Mouse (Mus musculus) midbrain, postnatal 0 days (tissue): Measurements from ENCODE around the gene Gstp1. TPM values are rescaled to one million over a fixed set of nuclear protein-coding genes. Genes with fewer than 3 reads are reported as not detected.

Source experiments
- ATAC-seq: fragments of 200-750 bp; cut with Nextera tagmentation; 2 replicates; pipeline ENCODE4 v1.8.0; 2017; ENCODE audit warnings: moderate number of reproducible peaks, mild to moderate bottlenecking, moderate TSS enrichment, moderate library complexity; ENCODE audit not compliant: low FRiP score
- DNase-seq: peaks from one replicate; pipeline ENCODE4 v3.0.0-alpha.2; 2015; ENCODE audit warnings: low spot score
- H3K27ac ChIP-seq: fragments of 300-500 bp; sonication (generic); 2 replicates; pipeline ENCODE4 v1.5.1; 2014; ENCODE audit warnings: low read depth, mild to moderate bottlenecking, low read length, mixed read lengths
- H3K27me3 ChIP-seq: fragments of 300-500 bp; sonication (generic); 2 replicates; pipeline ENCODE4 v1.6.1; 2014; ENCODE audit warnings: low read length, control low read depth, mixed read lengths; ENCODE audit not compliant: insufficient read depth
- H3K36me3 ChIP-seq: fragments of 300-500 bp; sonication (generic); 2 replicates; pipeline ENCODE4 v1.6.1; 2014; ENCODE audit warnings: low read length, control low read depth, mixed read lengths; ENCODE audit not compliant: insufficient read depth
- H3K4me1 ChIP-seq: fragments of 300-500 bp; sonication (generic); 2 replicates; pipeline ENCODE4 v1.6.1; 2014; ENCODE audit warnings: mild to moderate bottlenecking, control low read depth, antibody characterized with exemption, low read length, mixed read lengths; ENCODE audit not compliant: insufficient read depth
- H3K4me2 ChIP-seq: fragments of 300-500 bp; sonication (generic); 2 replicates; pipeline ENCODE4 v1.6.1; 2014; ENCODE audit warnings: low read depth, mild to moderate bottlenecking, low read length, mixed read lengths; ENCODE audit not compliant: poor library complexity, severe bottlenecking
- H3K4me3 ChIP-seq: fragments of 300-500 bp; sonication (generic); 2 replicates; pipeline ENCODE4 v1.5.1; 2014; ENCODE audit warnings: low read depth, mild to moderate bottlenecking, low read length, moderate library complexity
- H3K9ac ChIP-seq: fragments of 300-500 bp; sonication (generic); replicated peaks from 2 replicates; pipeline ENCODE4 v1.6.1; 2014; ENCODE audit warnings: mild to moderate bottlenecking, low read length, moderate library complexity, mixed read lengths; ENCODE audit not compliant: poor library complexity, severe bottlenecking
- H3K9me3 ChIP-seq: fragments of 300-500 bp; sonication (generic); 2 replicates; pipeline ENCODE4 v1.6.1; 2016; ENCODE audit warnings: low read length, control low read depth
- CTCF ChIP-seq: IDR thresholded peaks from 2 replicates; pipeline ENCODE4 v1.5.1; 2016; ENCODE audit warnings: antibody characterized with exemption, mild to moderate bottlenecking
- WGBS: fragments of 180-500 bp; shearing (Covaris S2); extraction: QIAGEN DNeasy Blood & Tissue Kit; methylation state at CpG from one replicate; pipeline ENCODE4 v1.1.7; 2014; 5-methylcytosine and 5-hydroxymethylcytosine counted together
- polyA plus RNA-seq: library from polyadenylated mRNA; unstranded; fragments of >200 nt; fragmentation: Nextera tagmentation; extraction: Ambion mirVana; gene quantifications from 2 replicates; pipeline ENCODE4 v1.2.1, GENCODE M21; 2015
- total RNA-seq: library from RNA; depleted of rRNA; stranded (reverse); fragments of >200 nt; gene quantifications from 2 replicates; pipeline ENCODE4 v1.2.3, GENCODE M21; 2014

Gstp1 gene
- total and polyA plus RNA-seq, 2 experiments from 2014 or later, result 350 to 665 TPM

- no peaks in the 10 kb centered on the region for H3K36me3 ChIP-seq
- ATAC-seq (no peak), DNase-seq (no peak)
- no peaks in the 10 kb centered on the region for H3K4me1 ChIP-seq
- H3K4me3 ChIP-seq, result no peak within 1 kb of the TSS
- H3K4me2 ChIP-seq, result no peak within 1 kb of the TSS
- no peak for TF ChIP-seq CTCF
- 63% methylated on average over 5 of the region's 5 CpGs for WGBS
- H3K27ac ChIP-seq, result no peak within 1 kb of the TSS
- H3K9ac ChIP-seq, result no peak within 1 kb of the TSS
- H3K27me3 ChIP-seq, result no peaks in the 10 kb centered on the region
- H3K9me3 ChIP-seq, result no peaks in the 10 kb centered on the region
Measured at GRCm38 (mm10) chr19:3992416-3992815, 45.4 kb downstream of the Gstp1 start, which contains the start of gene Tbx10. TSS of gene Tbx10 (plus strand) at chr19:3992752.

- Histone ChIP-seq H3K27ac (no peak overlapping the region), H3K4me3 (no peak overlapping the region), H3K9me3 (no peaks in the 10 kb centered on the region), H3K27me3 (no peaks in the 10 kb centered on the region), H3K9ac (no peak overlapping the region), H3K36me3 (no peaks in the 10 kb centered on the region), H3K4me2 (no peak overlapping the region), H3K4me1 (no peaks in the 10 kb centered on the region)
- TF ChIP-seq CTCF, result no peak
- ATAC-seq, result no peak
- WGBS, result 77% methylated on average over 3 of the region's 3 CpGs
- DNase-seq, result no peak
Measured at GRCm38 (mm10) chr19:3991966-3992365, 45.8 kb downstream of the Gstp1 start.

- DNase-seq (no peak), ATAC-seq (no peak)
- no peak for TF ChIP-seq CTCF
- Histone ChIP-seq H3K4me3 (no peak overlapping the region), H3K27ac (no peak overlapping the region), H3K9ac (no peak overlapping the region), H3K27me3 (no peaks in the 10 kb centered on the region), H3K9me3 (no peaks in the 10 kb centered on the region), H3K4me1 (no peaks in the 10 kb centered on the region), H3K36me3 (no peaks in the 10 kb centered on the region), H3K4me2 (no peak overlapping the region)
- 96% methylated on average over 3 of the region's 3 CpGs for WGBS
Measured at GRCm38 (mm10) chr19:3991562-3991961, 46.2 kb downstream of the Gstp1 start.

GRCm38 (mm10) chr19:3990804-3991203, 47.0 kb downstream of the Gstp1 start:
- no peak overlapping the region for H3K4me3 ChIP-seq
- H3K27me3 ChIP-seq, result no peaks in the 10 kb centered on the region
- no peak for ATAC-seq
- H3K9me3 ChIP-seq, result no peaks in the 10 kb centered on the region
- H3K4me2 ChIP-seq, result no peak overlapping the region
- no peak for DNase-seq
- no peak overlapping the region for H3K9ac ChIP-seq
- no peak for TF ChIP-seq CTCF
- H3K4me1 ChIP-seq, result no peaks in the 10 kb centered on the region
- H3K27ac ChIP-seq, result no peak overlapping the region
- WGBS, result 56% methylated on average over 6 of the region's 6 CpGs
- no peaks in the 10 kb centered on the region for H3K36me3 ChIP-seq

- no peak overlapping the region for H3K4me3 ChIP-seq
- H3K9me3 ChIP-seq, result no peaks in the 10 kb centered on the region
- no peak overlapping the region for H3K4me2 ChIP-seq
- no peaks in the 10 kb centered on the region for H3K27me3 ChIP-seq
- H3K4me1 ChIP-seq, result no peaks in the 10 kb centered on the region
- H3K36me3 ChIP-seq, result no peaks in the 10 kb centered on the region
- H3K27ac ChIP-seq, result no peak overlapping the region
- no peak overlapping the region for H3K9ac ChIP-seq
- TF ChIP-seq CTCF, result peak; percentile 44
- DNase-seq, result no peak
- no peak for ATAC-seq
- 84% methylated on average over 4 of the region's 4 CpGs for WGBS
Measured at GRCm38 (mm10) chr19:3988750-3989149, 49.0 kb downstream of the Gstp1 start.

GRCm38 (mm10) chr19:3988066-3988465, 49.7 kb downstream of the Gstp1 start:
- WGBS, result 93% methylated on average over 14 of the region's 14 CpGs
- Histone ChIP-seq H3K9ac (no peak overlapping the region), H3K36me3 (no peaks in the 10 kb centered on the region), H3K4me3 (no peak overlapping the region), H3K9me3 (no peaks in the 10 kb centered on the region), H3K4me2 (no peak overlapping the region), H3K27ac (no peak overlapping the region), H3K27me3 (no peaks in the 10 kb centered on the region), H3K4me1 (no peaks in the 10 kb centered on the region)
- no peak for TF ChIP-seq CTCF
- ATAC-seq (no peak), DNase-seq (no peak)
